Mouse (Mus musculus) spleen, postnatal 10 days (tissue): Measurements from ENCODE around the gene Stard3.
A peak's percentile ranks its signal among the peaks of the same experiment; 100 is the strongest.

ENCODE experiments used
- DNase-seq, 2 experiments: peaks; one replicate each; pipeline ENCODE4 v3.0.0; 2021 to 2022; ENCODE audit warnings: low spot score in 2 of 2

Stard3 gene

GRCm38 (mm10) chr11:98397946-98398345 lies 39.8 kb downstream of the Stard3 start:
- no peak for DNase-seq

GRCm38 (mm10) chr11:98400161-98400726 lies 42.1 kb downstream of the Stard3 start, which contains the start of gene Pgap3:
Gene Pgap3, minus strand, starts transcription at chr11:98400490.
- peak; percentile 86 to 89 for DNase-seq

- no peak for DNase-seq
Observed at GRCm38 (mm10) chr11:98400816-98401215, 42.6 kb downstream of the Stard3 start.

GRCm38 (mm10) chr11:98406621-98407020 lies 48.5 kb downstream of the Stard3 start:
- DNase-seq = no peak

- DNase-seq = no peak
Observed at GRCm38 (mm10) chr11:98408872-98409271, 50.7 kb downstream of the Stard3 start.

GRCm38 (mm10) chr11:98409341-98409822 lies 51.2 kb downstream of the Stard3 start:
- no peak for DNase-seq

- no peak for DNase-seq
Observed at GRCm38 (mm10) chr11:98412273-98412796, 54.2 kb downstream of the Stard3 start, which contains the start of gene Erbb2. Gene Erbb2, plus strand, starts transcription at chr11:98412470.

GRCm38 (mm10) chr11:98412797-98413301 lies 54.7 kb downstream of the Stard3 start:
- DNase-seq = no peak

- DNase-seq = no peak
Observed at GRCm38 (mm10) chr11:98413731-98414130, 55.6 kb downstream of the Stard3 start.

- DNase-seq = no peak
Observed at GRCm38 (mm10) chr11:98414162-98414561, 56.0 kb downstream of the Stard3 start.

- no peak for DNase-seq
Observed at GRCm38 (mm10) chr11:98417074-98417473, 58.9 kb downstream of the Stard3 start.

- DNase-seq = no peak
Observed at GRCm38 (mm10) chr11:98418273-98418672, 60.1 kb downstream of the Stard3 start.

- DNase-seq = peak in 1 of 2 experiments; percentile 12
Observed at GRCm38 (mm10) chr11:98418939-98419547, 60.9 kb downstream of the Stard3 start.

GRCm38 (mm10) chr11:98426592-98426991 lies 68.4 kb downstream of the Stard3 start:
- no peak for DNase-seq

- DNase-seq = no peak
Observed at GRCm38 (mm10) chr11:98428436-98428835, 70.3 kb downstream of the Stard3 start.
